26 mouse cellular contexts compared by ENCODE assay signal in genomic region chr15:5743893-5744292, GRCm38 (mm10).
"Had no signal": no experiment of that assay in that cellular context is flagged by ENCODE, and none has a peak within 500 bp of the region (broad histone marks: within the 10 kb centered on the region; RNA-seq: fewer than 3 reads in every experiment).

No protein-coding gene starts in this region.

- H3K4me3 ChIP-seq: embryonic facial prominence, embryonic 10.5 days; embryonic facial prominence, embryonic 12.5 days; embryonic facial prominence, embryonic 13.5 days; embryonic facial prominence, embryonic 15.5 days; erythroblast, embryonic 14.5 days; forebrain, embryonic 10.5 days; forebrain, embryonic 12.5 days; forebrain, embryonic 13.5 days; forebrain, embryonic 15.5 days; gastrocnemius, adult 2 months; heart, adult 2 months had no signal

- DNase-seq: cerebellum, adult 8-10 months; cerebellum, adult 9-10 months; cerebellum, adult 9-11 months; cerebellum, postnatal 10 days; cerebellum, postnatal 14 days; cerebellum, postnatal 25 days; cerebellum, postnatal 36 days; embryo, embryonic 11 days; forebrain, postnatal 0 days; gastrocnemius, adult 2 months; gastrocnemius, postnatal 10 days; gastrocnemius, postnatal 14 days; gastrocnemius, postnatal 25 days; gastrocnemius, postnatal 36 days; heart, adult 11 months; heart, adult 18-20 months; heart, adult 2 months had no signal

- H3K27me3 ChIP-seq: embryonic facial prominence, embryonic 12.5 days; embryonic facial prominence, embryonic 13.5 days; embryonic facial prominence, embryonic 15.5 days; forebrain, embryonic 12.5 days; forebrain, embryonic 13.5 days; forebrain, embryonic 15.5 days had no signal

- H3K36me3 ChIP-seq: embryonic facial prominence, embryonic 10.5 days; embryonic facial prominence, embryonic 12.5 days; embryonic facial prominence, embryonic 13.5 days; embryonic facial prominence, embryonic 15.5 days; forebrain, embryonic 10.5 days; forebrain, embryonic 12.5 days; forebrain, embryonic 15.5 days had no signal

- H3K4me2 ChIP-seq: embryonic facial prominence, embryonic 12.5 days; embryonic facial prominence, embryonic 13.5 days; embryonic facial prominence, embryonic 15.5 days; forebrain, embryonic 12.5 days; forebrain, embryonic 13.5 days; forebrain, embryonic 15.5 days had no signal
